Mouse (Mus musculus): Measurements from ENCODE around the gene Tshz2.

GRCm38 (mm10) chr2:169970481-169970880 lies 337.7 kb downstream of the Tshz2 start:
- TF ChIP-seq CTCF (IDR thresholded peaks at IDR 0.05) (no peak), EP300 (IDR thresholded peaks at IDR 0.05) (no peak)

All from lung, postnatal 0 days (tissue).